Mouse (Mus musculus): Measurements from ENCODE around the gene Exoc3l2.

GRCm38 (mm10) chr7:19420121-19420520, 43.0 kb upstream of the Exoc3l2 start:
- TF ChIP-seq POLR2A (IDR thresholded peaks at IDR 0.05; ENCODE audit: extremely low read depth, insufficient read depth, low read length) = no peak
- TF ChIP-seq CTCF (IDR thresholded peaks at IDR 0.05; ENCODE audit: extremely low read depth, insufficient read depth, low read length) = no peak
